Mouse (Mus musculus): ENCODE data around the gene Zfp768. TPM values are rescaled to one million over a fixed set of nuclear protein-coding genes. Genes with fewer than 3 reads are reported as not detected.
A peak's percentile ranks its signal among the peaks of the same experiment; 100 is the strongest.
"Not testable (repeated sequence)": the region's sequence is repeated elsewhere in the genome, so short reads cannot be mapped to it uniquely, and the experiment has no call there.

The Zfp768 gene
- total RNA-seq, 2 experiments from 2014 or later: 23.0 to 28.7 TPM

- no peak for DNase-seq
Observed at GRCm38 (mm10) chr7:127358472-127358871, 13.1 kb upstream of the Zfp768 start.

- DNase-seq: no peak
Observed at GRCm38 (mm10) chr7:127357871-127358270, 12.5 kb upstream of the Zfp768 start.

- no peak for DNase-seq
Observed at GRCm38 (mm10) chr7:127355796-127356195, 10.4 kb upstream of the Zfp768 start.

- DNase-seq: no peak
Observed at GRCm38 (mm10) chr7:127351230-127352004, 6.0 kb upstream of the Zfp768 start.

- DNase-seq: no peak
Observed at GRCm38 (mm10) chr7:127346676-127347075, 1.3 kb upstream of the Zfp768 start.

- peak; percentile 63 for DNase-seq
Observed at GRCm38 (mm10) chr7:127345092-127345491, 297 bp downstream of the Zfp768 start.

- no peak for DNase-seq
Observed at GRCm38 (mm10) chr7:127344371-127344770, 1.0 kb downstream of the Zfp768 start.

GRCm38 (mm10) chr7:127343351-127344019 lies 1.9 kb downstream of the Zfp768 start:
- no peak for DNase-seq

GRCm38 (mm10) chr7:127342888-127343287 lies 2.5 kb downstream of the Zfp768 start:
- no peak for DNase-seq

- DNase-seq: no peak
Observed at GRCm38 (mm10) chr7:127342332-127342731, 3.1 kb downstream of the Zfp768 start.

GRCm38 (mm10) chr7:127341861-127342260 lies 3.5 kb downstream of the Zfp768 start:
- DNase-seq: not testable (repeated sequence)

- no peak for DNase-seq
Observed at GRCm38 (mm10) chr7:127341356-127341755, 4.0 kb downstream of the Zfp768 start.

- DNase-seq: no peak
Observed at GRCm38 (mm10) chr7:127337636-127338035, 7.8 kb downstream of the Zfp768 start.

GRCm38 (mm10) chr7:127335604-127336003 lies 9.8 kb downstream of the Zfp768 start:
- DNase-seq: no peak

- DNase-seq: no peak
Observed at GRCm38 (mm10) chr7:127333240-127333639, 12.1 kb downstream of the Zfp768 start.

- DNase-seq: peak; percentile 74
Observed at GRCm38 (mm10) chr7:127326685-127327084, 18.7 kb downstream of the Zfp768 start.

GRCm38 (mm10) chr7:127325550-127325949 lies 19.8 kb downstream of the Zfp768 start:
- no peak for DNase-seq

GRCm38 (mm10) chr7:127324944-127325343 lies 20.4 kb downstream of the Zfp768 start:
- DNase-seq: no peak

- DNase-seq: peak; percentile 49
Observed at GRCm38 (mm10) chr7:127322085-127322484, 23.3 kb downstream of the Zfp768 start.

GRCm38 (mm10) chr7:127321106-127321505 lies 24.3 kb downstream of the Zfp768 start:
- no peak for DNase-seq

- DNase-seq: no peak
Observed at GRCm38 (mm10) chr7:127313912-127314311, 31.5 kb downstream of the Zfp768 start.

GRCm38 (mm10) chr7:127309951-127310350 lies 35.4 kb downstream of the Zfp768 start:
- no peak for DNase-seq

- DNase-seq: no peak
Observed at GRCm38 (mm10) chr7:127308887-127309286, 36.5 kb downstream of the Zfp768 start.

- no peak for DNase-seq
Observed at GRCm38 (mm10) chr7:127308431-127308830, 37.0 kb downstream of the Zfp768 start.

Measured in gastrocnemius, postnatal 10 days (tissue).